Mouse (Mus musculus) C2C12 (cell line): Measurements from ENCODE around the gene Slc48a1.
A peak's percentile ranks its signal among the peaks of the same experiment; 100 is the strongest.

Experiments used
- CEBPB ChIP-seq: IDR thresholded peaks from one replicate; pipeline ENCODE4 v1.6.1; 2011; ENCODE audit warnings: low read depth, mild to moderate bottlenecking, control low read depth, moderate library complexity
- CTCF ChIP-seq: IDR thresholded peaks from one replicate; pipeline ENCODE4 v1.5.1; 2011; ENCODE audit not compliant: control insufficient read depth, insufficient read depth, insufficient read length
- FOSL1 ChIP-seq: IDR thresholded peaks from one replicate; pipeline ENCODE4 v1.8.0; 2011; ENCODE audit warnings: mild to moderate bottlenecking, low read length; ENCODE audit not compliant: poor library complexity, insufficient read depth, severe bottlenecking
- MAX ChIP-seq: IDR thresholded peaks from one replicate; pipeline ENCODE4 v1.6.1; 2011; ENCODE audit warnings: mild to moderate bottlenecking, control low read depth
- MYOD1 ChIP-seq: IDR thresholded peaks from one replicate; pipeline ENCODE4 v1.6.1; 2011; ENCODE audit warnings: low read depth; ENCODE audit not compliant: control insufficient read depth, insufficient read length
- MYOG ChIP-seq: IDR thresholded peaks from one replicate; pipeline ENCODE4 v1.6.1; 2011; ENCODE audit not compliant: control insufficient read depth, insufficient read length; ENCODE audit errors: extremely low read depth
- USF1 ChIP-seq: IDR thresholded peaks from one replicate; pipeline ENCODE4 v1.6.1; 2011; ENCODE audit warnings: low read depth, mild to moderate bottlenecking, control low read depth, moderate library complexity

GRCm38 (mm10) chr15:97831987-97832640 lies 53.8 kb downstream of the Slc48a1 start:
- TF ChIP-seq CTCF = no peak
- TF ChIP-seq MYOD1 = no peak
- no peak for TF ChIP-seq USF1
- no peak for TF ChIP-seq MYOG
- no peak for TF ChIP-seq CEBPB
- TF ChIP-seq FOSL1 = no peak
- peak; percentile 63 for TF ChIP-seq MAX
